Mouse (Mus musculus): Measurements from ENCODE around the gene Homer3. TPM values are rescaled to one million over a fixed set of nuclear protein-coding genes. Genes with fewer than 3 reads are reported as not detected.

Gene Homer3
- polyA plus RNA-seq, 1 experiment from 2014 or later: 4.9 TPM

DNA sequence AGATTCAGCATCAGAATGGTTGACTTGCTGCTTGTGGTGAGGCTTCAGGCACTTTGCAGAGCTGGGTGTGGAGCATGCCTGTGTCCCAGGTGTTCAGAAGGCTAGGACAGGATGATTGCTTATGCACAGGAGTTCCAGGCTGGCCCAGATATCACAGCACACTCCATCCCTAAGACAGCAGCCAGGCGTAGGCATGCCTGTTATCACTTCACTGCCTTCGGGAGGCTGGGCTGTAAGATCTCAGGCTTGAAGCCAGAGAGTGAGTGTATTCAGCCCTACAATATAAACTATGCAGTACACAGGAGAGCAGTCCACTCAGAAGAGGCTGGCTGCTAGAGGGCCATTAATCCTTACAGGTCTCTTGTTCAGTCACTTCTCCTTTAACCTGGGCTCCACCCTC, 23.6 kb upstream of the Homer3 start:
- Histone ChIP-seq H3K27ac (replicated peaks) (peak overlapping the region; percentile 72), H3K4me2 (no peak overlapping the region; the same call in 1 of the 2 replicates), H3K27me3 (no peaks in the 10 kb centered on the region), H3K9me3 (replicated peaks) (no peaks in the 10 kb centered on the region), H3K9ac (no peak overlapping the region), H3K4me1 (replicated peaks) (peaks cover 39% of the 10 kb centered on the region), H3K36me3 (replicated peaks) (peaks cover 98% of the 10 kb centered on the region), H3K4me3 (replicated peaks) (no peak overlapping the region)
- WGBS (ENCODE audit: insufficient replicate concordance): 27% methylated on average over 2 of the region's 2 CpGs
- peak; percentile 73 for ATAC-seq (ENCODE audit: insufficient read depth)

DNA sequence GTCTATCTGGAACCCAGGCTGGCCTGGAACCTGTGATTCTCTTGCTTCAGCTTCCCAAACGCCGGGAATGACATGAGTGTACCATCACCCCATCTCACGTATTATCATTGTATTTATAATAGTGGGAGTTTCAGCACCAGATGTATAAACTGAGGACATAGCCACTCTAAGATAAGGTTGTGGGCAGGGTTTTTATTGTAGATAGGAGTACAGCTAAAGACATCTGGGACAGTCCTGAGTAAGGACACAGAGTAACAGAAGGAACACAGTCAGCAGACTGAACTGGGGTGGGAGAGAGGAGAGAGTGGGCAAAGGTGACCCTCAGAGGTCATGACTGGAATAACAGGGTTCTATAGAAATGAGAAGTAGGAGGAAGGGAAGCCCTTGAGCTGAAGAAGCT, 15.0 kb upstream of the Homer3 start:
- peaks cover 41% of the 10 kb centered on the region for H3K4me1 ChIP-seq (replicated peaks)
- WGBS (ENCODE audit: insufficient replicate concordance): 22% methylated on average over 3 of the region's 3 CpGs
- H3K9ac ChIP-seq: no peak overlapping the region
- peak overlapping the region; percentile 17; the same call in 1 of the 2 replicates for H3K27ac ChIP-seq (replicated peaks)
- H3K4me2 ChIP-seq: no peak overlapping the region
- peaks cover 29% of the 10 kb centered on the region for H3K36me3 ChIP-seq (replicated peaks)
- H3K27me3 ChIP-seq: no peaks in the 10 kb centered on the region
- peak; percentile 62 for ATAC-seq (ENCODE audit: insufficient read depth)
- no peaks in the 10 kb centered on the region for H3K9me3 ChIP-seq (replicated peaks)
- no peak overlapping the region for H3K4me3 ChIP-seq (replicated peaks)

DNA sequence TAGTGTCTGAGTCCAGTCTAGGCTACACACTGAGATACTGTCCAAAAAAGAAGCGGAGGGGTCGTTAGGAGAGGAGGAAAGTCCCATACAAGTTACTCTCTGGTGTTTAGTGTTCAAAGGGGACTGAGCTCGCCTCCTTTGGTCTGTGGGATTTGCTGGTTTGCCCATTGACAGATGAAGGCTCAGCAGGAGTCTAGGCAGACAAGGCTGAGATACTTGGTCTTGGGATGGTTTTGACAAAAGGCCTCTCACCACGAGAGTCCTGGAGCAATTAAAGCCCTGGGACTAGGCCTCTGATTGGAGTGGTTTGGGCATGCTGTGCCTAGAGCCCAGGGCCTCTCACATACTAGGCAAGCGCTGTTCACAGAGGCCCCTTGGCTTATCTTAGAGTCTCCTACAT, 14.3 kb upstream of the Homer3 start:
- Histone ChIP-seq H3K36me3 (replicated peaks) (peaks cover 22% of the 10 kb centered on the region), H3K9me3 (replicated peaks) (no peaks in the 10 kb centered on the region), H3K4me1 (replicated peaks) (peaks cover 47% of the 10 kb centered on the region), H3K9ac (no peak overlapping the region; the same call in 1 of the 2 replicates), H3K27me3 (no peaks in the 10 kb centered on the region), H3K27ac (replicated peaks) (peak overlapping the region; percentile 17; the same call in 1 of the 2 replicates), H3K4me3 (replicated peaks) (no peak overlapping the region), H3K4me2 (peak overlapping the region; percentile 5; the same call in 1 of the 2 replicates)
- WGBS (ENCODE audit: insufficient replicate concordance): 47% methylated on average over 5 of the region's 5 CpGs
- no peak for ATAC-seq (ENCODE audit: insufficient read depth)

DNA sequence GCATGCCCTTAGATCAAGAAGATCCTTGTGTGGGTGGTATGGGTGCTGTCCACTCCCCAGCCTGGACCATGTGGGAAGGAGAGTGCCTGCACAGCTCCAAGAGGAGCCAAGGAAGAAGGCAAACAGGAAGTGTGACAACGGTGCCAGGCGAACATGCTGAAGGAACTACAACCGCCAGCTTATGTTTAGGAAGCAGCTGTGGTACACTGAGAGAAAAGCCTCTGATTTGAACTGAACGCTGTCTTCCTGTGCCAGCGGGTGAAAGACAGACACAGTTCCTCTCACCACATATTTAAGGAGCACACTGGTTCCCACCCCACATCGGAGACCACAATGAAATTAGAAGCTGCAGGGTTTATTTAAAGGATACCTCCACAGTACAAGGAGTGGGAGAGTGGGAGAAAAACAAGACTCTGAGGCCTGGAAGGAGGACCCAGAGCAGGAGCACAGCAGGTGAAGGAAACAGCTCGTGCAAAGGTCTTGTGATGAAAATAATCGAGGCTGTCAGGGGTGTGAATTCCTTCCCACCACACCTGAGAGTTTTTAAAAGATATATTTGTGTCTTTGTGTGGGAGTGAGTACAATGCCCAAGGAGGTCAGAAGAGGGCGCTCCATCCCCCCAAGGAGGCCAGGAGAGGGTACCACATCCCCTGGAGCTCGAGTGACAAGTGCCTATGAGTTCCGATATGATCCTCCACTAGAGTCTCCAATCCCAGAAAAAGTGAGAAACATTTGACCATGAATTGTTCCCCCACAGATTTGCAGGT, 13.6 kb upstream of the Homer3 start:
- no peak for ATAC-seq (ENCODE audit: insufficient read depth)
- Histone ChIP-seq H3K4me3 (replicated peaks) (no peak overlapping the region), H3K4me1 (replicated peaks) (peaks cover 49% of the 10 kb centered on the region), H3K27ac (replicated peaks) (no peak overlapping the region; the same call in 1 of the 2 replicates), H3K36me3 (replicated peaks) (peaks cover 16% of the 10 kb centered on the region), H3K9ac (no peak overlapping the region; the same call in 1 of the 2 replicates), H3K9me3 (replicated peaks) (no peaks in the 10 kb centered on the region), H3K27me3 (no peaks in the 10 kb centered on the region), H3K4me2 (0 out of 2 replicates have a peak overlapping the region, but pooled peaks have one; percentile 5)
- 24% methylated on average over 11 of the region's 11 CpGs for WGBS (ENCODE audit: insufficient replicate concordance)

DNA sequence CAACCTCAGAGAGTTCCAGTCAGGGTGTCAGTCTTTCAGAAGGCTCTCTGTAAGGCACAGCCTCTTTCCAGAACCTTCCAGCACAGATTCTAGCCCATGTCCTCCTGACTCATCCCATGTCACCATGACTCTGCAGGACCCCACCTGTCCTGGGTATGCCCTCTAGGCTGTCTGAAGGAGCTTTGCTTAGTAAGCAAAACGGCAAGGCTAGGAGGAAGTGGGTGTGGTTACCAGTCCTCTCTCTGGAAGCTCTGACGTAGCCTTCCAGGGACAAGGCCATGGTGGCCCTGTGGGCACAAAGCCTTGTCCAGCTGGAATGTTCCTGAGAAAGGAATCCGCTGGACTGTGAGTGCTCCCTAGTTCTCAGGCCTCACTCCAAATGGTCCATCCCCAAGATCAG, 9.7 kb upstream of the Homer3 start:
- 31% methylated on average over 3 of the region's 3 CpGs for WGBS (ENCODE audit: insufficient replicate concordance)
- peak; percentile 80 for ATAC-seq (ENCODE audit: insufficient read depth)

DNA sequence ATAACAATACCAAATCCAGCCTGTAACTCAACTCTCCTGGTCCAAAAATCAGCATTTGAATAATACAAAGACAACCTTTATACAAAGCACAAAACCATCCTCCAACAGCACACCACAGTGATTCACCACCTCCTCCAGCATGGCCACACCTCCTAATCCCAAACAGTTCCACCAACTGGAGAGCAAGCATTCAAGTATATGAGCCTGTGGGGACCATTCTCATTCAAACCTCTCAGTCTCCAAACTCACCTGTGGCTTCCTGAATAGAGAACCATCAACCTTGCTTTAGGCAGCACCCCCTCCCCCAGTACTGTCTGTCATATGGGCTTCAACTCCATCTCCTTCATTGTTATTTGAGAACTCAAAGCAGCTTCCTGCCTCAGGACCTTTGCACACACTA, 8.3 kb upstream of the Homer3 start:
- ATAC-seq (ENCODE audit: insufficient read depth): no peak
- Histone ChIP-seq H3K4me1 (replicated peaks) (peaks cover 53% of the 10 kb centered on the region), H3K9ac (no peak overlapping the region), H3K36me3 (replicated peaks) (no peaks in the 10 kb centered on the region), H3K27ac (replicated peaks) (no peak overlapping the region), H3K9me3 (replicated peaks) (no peaks in the 10 kb centered on the region), H3K4me2 (no peak overlapping the region), H3K4me3 (replicated peaks) (no peak overlapping the region), H3K27me3 (no peaks in the 10 kb centered on the region)

More for the DNA sequence above, 9.7 kb upstream of the Homer3 start:
- H3K4me3 ChIP-seq (replicated peaks): no peak overlapping the region
- H3K27me3 ChIP-seq: no peaks in the 10 kb centered on the region
- H3K4me1 ChIP-seq (replicated peaks): peaks cover 54% of the 10 kb centered on the region
- H3K9me3 ChIP-seq (replicated peaks): no peaks in the 10 kb centered on the region
- H3K36me3 ChIP-seq (replicated peaks): no peaks in the 10 kb centered on the region
- H3K9ac ChIP-seq: no peak overlapping the region
- no peak overlapping the region for H3K4me2 ChIP-seq
- H3K27ac ChIP-seq (replicated peaks): peak overlapping the region; percentile 45; the same call in 1 of the 2 replicates

DNA sequence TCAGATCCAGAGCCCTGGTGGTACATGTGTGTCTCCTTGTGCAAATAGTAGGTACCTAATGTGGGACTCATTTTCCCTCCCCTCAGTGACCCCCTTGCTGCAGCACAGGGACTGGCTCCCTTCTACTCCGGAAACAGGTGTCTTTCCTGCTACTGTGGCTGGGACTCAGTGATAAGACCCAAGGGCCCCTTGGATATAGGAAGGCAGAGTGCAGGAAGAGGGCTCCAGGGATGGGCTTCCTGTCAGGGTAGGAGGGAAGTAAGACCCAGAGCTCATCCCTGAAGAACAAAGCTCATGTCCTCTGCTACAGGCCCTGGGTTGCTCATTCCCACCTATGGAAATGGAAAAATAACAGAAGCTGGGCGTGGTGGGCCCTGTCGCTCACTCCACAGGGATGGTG, 6.2 kb upstream of the Homer3 start:
- H3K4me3 ChIP-seq (replicated peaks): no peak overlapping the region
- peaks cover 61% of the 10 kb centered on the region for H3K4me1 ChIP-seq (replicated peaks)
- 42% methylated on average over 3 of the region's 3 CpGs for WGBS (ENCODE audit: insufficient replicate concordance)
- H3K27ac ChIP-seq (replicated peaks): 0 out of 2 replicates have a peak overlapping the region, but pooled peaks have one; percentile 34
- no peak overlapping the region for H3K9ac ChIP-seq
- H3K27me3 ChIP-seq: no peaks in the 10 kb centered on the region
- no peak overlapping the region for H3K4me2 ChIP-seq
- H3K9me3 ChIP-seq (replicated peaks): no peaks in the 10 kb centered on the region
- no peaks in the 10 kb centered on the region for H3K36me3 ChIP-seq (replicated peaks)
- ATAC-seq (ENCODE audit: insufficient read depth): peak; percentile 34; the same call in 1 of the 2 replicates

DNA sequence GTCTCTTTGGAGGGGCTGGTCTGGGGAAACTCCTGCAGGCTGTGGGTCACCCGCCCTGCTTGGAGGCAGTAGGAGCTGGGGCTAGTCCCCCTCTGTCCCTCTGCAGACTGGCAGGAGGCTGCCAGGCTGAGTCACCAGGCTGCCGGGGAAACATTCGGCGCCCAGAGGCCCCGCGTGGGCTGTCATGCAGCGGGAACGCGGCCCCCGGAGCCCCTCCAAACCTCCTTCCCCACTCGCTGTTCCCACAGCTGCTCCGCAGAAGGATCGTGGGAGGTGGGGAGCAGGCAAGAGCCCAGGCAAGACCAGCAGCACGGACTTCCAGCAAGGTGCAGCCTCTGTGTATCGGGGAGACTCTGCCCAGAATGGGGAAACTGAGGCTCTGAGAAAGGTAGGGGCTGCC, 4.5 kb upstream of the Homer3 start:
- H3K9ac ChIP-seq: no peak overlapping the region
- no peak overlapping the region for H3K4me3 ChIP-seq (replicated peaks)
- H3K4me1 ChIP-seq (replicated peaks): peaks cover 60% of the 10 kb centered on the region
- ATAC-seq (ENCODE audit: insufficient read depth): no peak
- H3K27me3 ChIP-seq: peaks cover 14% of the 10 kb centered on the region
- H3K9me3 ChIP-seq (replicated peaks): no peaks in the 10 kb centered on the region
- 39% methylated on average over 15 of the region's 15 CpGs for WGBS (ENCODE audit: insufficient replicate concordance)
- H3K27ac ChIP-seq (replicated peaks): no peak overlapping the region
- H3K4me2 ChIP-seq: peak overlapping the region; percentile 36
- H3K36me3 ChIP-seq (replicated peaks): no peaks in the 10 kb centered on the region

DNA sequence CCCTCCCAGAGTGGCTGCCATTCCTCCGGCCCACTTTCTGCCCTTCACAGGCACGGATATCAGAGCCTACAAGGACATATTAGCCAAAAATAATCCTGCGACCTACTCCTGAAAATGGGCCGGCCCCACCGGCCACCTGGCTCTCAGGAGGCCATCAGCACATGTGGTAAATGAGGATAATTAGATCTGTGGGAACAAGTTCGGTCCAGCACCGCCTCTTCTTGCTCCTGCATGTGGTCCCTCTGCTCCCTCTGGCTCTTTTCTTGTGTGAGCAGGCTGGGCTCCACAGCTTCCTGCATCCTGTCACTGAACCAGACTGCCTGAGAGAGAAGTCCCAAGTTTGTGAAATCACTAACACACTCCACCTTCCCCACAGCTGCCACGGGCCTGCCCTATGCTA, 3.4 kb upstream of the Homer3 start:
- Histone ChIP-seq H3K27me3 (peaks cover 21% of the 10 kb centered on the region), H3K9me3 (replicated peaks) (no peaks in the 10 kb centered on the region), H3K36me3 (replicated peaks) (no peaks in the 10 kb centered on the region), H3K4me1 (replicated peaks) (peaks cover 64% of the 10 kb centered on the region), H3K9ac (no peak overlapping the region), H3K27ac (replicated peaks) (no peak overlapping the region), H3K4me3 (replicated peaks) (no peak overlapping the region), H3K4me2 (peak overlapping the region; percentile 3; the same call in 1 of the 2 replicates)
- ATAC-seq (ENCODE audit: insufficient read depth): no peak
- WGBS (ENCODE audit: insufficient replicate concordance): 34% methylated on average over 8 of the region's 8 CpGs

DNA sequence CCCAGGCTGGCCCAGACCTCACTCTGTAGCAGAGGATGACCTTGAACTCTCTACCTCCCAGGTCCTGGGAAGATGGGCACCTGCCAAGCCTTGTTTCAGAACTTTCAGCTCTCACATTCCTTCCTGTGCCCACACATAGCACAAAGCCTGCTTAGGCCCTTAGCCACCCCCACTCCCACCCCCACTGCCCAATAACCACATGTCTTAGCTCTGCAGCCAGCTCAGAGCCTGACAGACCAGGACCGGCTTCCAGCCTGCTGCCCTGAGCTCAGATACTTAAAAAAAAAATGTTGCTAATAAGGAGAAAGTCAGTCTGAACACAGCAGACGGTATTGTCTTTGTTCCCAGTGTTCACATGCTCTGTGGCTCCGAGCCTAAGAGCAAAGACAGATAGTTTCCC, 1.6 kb upstream of the Homer3 start:
- Histone ChIP-seq H3K36me3 (replicated peaks) (peaks cover 3% of the 10 kb centered on the region; the same call in 1 of the 2 replicates), H3K27me3 (peaks cover 21% of the 10 kb centered on the region), H3K27ac (replicated peaks) (no peak overlapping the region), H3K4me1 (replicated peaks) (peaks cover 63% of the 10 kb centered on the region), H3K9ac (no peak overlapping the region), H3K4me3 (replicated peaks) (no peak overlapping the region), H3K4me2 (no peak overlapping the region), H3K9me3 (replicated peaks) (no peaks in the 10 kb centered on the region)
- no peak for ATAC-seq (ENCODE audit: insufficient read depth)
- WGBS (ENCODE audit: insufficient replicate concordance): 53% methylated on average over 3 of the region's 3 CpGs

DNA sequence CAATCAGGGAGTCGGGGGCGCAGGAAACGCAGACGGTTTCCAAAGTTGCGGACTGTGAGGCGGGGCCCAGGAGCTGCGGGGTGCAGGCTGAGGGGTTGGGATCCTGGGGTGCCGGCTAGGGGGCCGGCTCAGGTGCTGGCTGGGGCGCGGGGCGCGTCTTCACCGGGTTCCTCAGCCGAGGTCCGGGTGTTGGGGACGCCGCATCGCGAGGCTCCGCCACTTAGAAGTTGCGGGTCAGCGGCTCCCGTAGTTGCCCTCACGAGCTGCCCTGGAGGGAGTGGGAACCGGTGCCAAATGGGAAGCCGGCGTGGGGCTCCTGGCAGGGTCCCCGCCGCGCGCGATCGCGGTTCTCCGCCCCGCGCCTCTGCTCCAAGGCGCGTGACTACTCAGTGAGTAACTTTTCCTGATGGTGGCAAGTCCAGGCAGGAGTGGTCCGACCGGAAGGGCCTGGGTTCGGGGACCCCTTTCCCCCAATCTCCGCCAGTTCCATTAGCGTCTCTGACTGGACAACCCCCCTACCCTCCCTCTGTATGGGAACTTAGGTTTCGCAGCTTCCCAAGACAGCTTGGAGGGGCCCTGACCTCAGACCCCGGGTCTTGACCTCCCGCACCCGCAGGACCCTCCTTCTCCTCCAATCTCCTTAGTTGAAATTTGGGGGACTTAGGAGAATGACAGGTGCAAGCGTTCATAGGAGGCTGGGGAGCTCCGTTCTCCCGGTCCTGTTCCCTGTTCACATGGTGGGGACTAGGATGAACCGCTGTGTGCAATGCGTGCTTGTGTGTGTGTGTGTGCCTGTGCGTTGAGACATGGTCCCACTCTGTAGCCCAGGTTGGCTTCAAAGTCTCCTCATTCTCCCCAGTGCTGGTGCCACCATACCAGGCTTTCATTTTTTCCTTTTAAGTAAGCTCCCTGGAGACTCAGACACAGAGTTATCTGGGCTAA, 780 bp downstream of the Homer3 start:
- Histone ChIP-seq H3K27me3 (peaks cover 21% of the 10 kb centered on the region), H3K4me1 (replicated peaks) (peaks cover 43% of the 10 kb centered on the region), H3K9me3 (replicated peaks) (no peaks in the 10 kb centered on the region), H3K36me3 (replicated peaks) (peaks cover 18% of the 10 kb centered on the region), H3K4me2 (peak overlapping the region; percentile 96), H3K9ac (peak overlapping the region; percentile 65), H3K4me3 (replicated peaks) (peak overlapping the region; percentile 66), H3K27ac (replicated peaks) (no peak overlapping the region)
- peak; percentile 40 for ATAC-seq (ENCODE audit: insufficient read depth)
- 1% methylated on average over 55 of the region's 55 CpGs for WGBS (ENCODE audit: insufficient replicate concordance)

Data from liver, embryonic 15.5 days (tissue).